Mouse (Mus musculus): ENCODE results near the gene Zfp423. TPM values are rescaled to one million over a fixed set of nuclear protein-coding genes. Genes with fewer than 3 reads are reported as not detected.

Zfp423 gene
- total RNA-seq, 4 experiments from 2014 or later = 8.4 to 14.8 (median 13.9) TPM

- DNase-seq (ENCODE audit: low spot score in 2 of 2) = no peak
Measured at GRCm38 (mm10) chr8:87747142-87747541, 212.3 kb downstream of the Zfp423 start.

DNA sequence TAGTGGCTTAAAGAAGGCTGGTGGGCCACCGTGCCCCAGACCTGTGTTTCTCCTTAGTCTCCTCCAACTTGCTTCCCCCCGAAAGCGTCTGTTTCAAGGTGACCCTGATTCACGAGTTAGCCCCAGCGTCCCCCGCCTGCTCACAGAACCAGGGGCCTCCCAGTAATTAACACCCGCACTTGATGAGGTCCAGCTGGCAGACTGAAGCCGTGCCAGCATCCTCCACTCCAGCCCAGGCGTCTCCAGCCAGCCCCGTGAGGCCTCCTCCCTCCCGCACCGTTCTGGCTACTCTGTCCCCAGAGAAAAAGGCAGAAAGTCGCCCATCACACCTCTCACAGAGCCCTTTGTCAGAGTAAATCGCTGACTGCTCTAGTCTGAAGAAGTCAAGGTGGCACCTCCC, 213.3 kb downstream of the Zfp423 start:
- no peak for DNase-seq (ENCODE audit: low spot score in 2 of 2)

GRCm38 (mm10) chr8:87745125-87745698, 214.2 kb downstream of the Zfp423 start:
- no peak for DNase-seq (ENCODE audit: low spot score in 2 of 2)

- no peak for DNase-seq (ENCODE audit: low spot score in 2 of 2)
Measured at GRCm38 (mm10) chr8:87744556-87744955, 214.8 kb downstream of the Zfp423 start.

GRCm38 (mm10) chr8:87742016-87742415, 217.4 kb downstream of the Zfp423 start:
- DNase-seq (ENCODE audit: low spot score in 2 of 2) = no peak

DNA sequence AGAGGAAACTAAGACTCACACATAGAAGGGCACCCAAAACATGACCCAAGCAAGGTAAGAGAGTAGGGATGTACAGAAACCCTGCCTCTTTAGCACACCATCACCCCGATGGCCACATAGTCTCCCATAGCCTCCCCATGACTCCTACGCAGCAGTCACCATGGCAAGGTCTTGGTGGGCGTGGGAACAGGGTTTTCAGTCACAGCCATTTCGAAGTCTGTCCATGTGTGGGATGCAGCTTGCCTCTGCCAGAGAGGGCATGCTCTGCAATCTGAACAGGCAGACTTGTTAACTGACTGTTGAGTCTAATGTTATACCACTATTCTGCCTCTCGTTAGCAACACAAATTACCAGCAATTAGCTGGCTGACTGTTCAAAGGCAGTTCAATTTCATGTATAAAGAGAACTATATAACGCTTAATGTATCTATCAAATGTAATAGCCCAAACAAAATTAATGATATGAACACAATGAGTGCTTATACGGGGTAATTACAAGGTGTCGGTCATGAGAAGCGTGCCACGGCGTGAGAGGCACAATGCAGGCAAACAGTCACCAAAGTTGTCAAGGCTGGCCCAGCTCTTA, 218.4 kb downstream of the Zfp423 start:
- no peak for DNase-seq (ENCODE audit: low spot score in 2 of 2)

- DNase-seq (ENCODE audit: low spot score in 2 of 2) = peak; percentile 30 to 53
Measured at GRCm38 (mm10) chr8:87737900-87738299, 221.5 kb downstream of the Zfp423 start.

DNA sequence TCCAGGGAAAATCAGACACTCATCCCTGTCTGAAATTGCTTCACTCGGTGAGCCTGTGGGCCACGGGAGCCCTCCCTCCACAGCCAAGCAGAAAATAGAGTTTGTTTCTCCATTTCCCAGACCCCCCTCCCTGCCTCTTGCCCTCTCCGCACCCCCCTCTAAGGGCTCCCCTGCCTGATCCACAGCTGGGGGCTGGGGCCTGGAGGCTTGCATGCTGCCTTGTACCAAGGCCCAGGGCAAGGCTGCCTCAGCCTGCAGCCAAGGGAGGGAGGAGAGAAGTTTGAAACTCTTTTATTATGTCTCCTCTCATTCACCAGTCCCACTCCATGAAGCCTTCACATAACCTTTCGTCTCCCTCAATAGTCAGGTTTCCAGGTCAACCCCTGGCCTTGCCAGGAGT, 224.5 kb downstream of the Zfp423 start:
- no peak for DNase-seq (ENCODE audit: low spot score in 2 of 2)

- no peak for DNase-seq (ENCODE audit: low spot score in 2 of 2)
Measured at GRCm38 (mm10) chr8:87734496-87734895, 224.9 kb downstream of the Zfp423 start.

DNA sequence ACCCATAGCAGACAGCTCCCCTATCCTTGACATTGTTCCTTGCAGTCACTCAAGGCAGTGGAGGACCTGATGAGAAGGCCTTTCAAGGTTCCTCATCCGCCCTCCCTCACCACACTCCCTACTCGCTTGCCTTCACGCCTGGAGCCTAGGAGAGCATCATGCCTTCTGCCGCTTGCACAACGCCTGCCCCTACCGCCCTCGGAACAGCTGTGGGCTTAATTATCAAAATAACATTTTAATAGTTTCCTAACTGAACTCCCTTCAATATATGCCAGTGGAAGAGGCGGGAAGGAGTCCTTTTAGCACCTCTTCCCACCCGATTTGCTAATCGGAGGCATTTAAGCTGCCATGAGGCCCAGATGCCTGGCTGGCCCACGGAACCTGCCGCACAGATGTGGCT, 228.3 kb downstream of the Zfp423 start:
- DNase-seq (ENCODE audit: low spot score in 2 of 2) = no peak

GRCm38 (mm10) chr8:87723015-87723414, 236.4 kb downstream of the Zfp423 start:
- no peak for DNase-seq (ENCODE audit: low spot score in 2 of 2)

DNA sequence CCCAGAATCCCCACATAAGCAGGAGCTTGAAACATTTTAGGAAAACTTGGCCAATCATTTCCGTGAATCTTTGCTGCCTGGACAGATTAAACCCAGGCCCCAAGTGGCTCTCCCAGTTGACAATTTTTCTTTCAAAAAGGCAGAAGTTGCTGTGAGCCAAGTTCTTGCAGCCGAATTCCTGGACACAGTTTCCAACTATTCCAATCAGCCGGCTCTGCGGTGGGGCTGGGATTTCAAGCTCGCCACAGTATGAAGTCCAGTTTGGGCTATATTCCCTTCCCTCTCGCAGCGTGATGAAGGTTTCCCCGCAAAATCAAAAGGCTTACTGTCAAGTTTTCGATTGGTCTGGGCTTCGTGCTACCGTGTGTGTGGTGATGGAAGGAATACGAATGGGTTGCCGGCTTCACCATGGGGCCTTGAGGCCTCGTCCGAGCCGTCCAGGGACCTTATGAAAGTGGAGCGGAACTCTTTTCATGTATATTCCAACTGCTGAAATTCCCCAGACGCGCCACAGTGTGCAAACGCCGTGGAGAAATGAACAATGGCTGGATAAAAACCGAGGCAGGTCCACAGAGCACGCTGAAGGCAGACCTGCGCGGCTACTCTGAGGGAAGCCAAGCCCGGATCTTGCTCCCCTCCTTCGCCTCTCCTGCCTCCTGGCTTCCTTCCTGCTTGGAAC, 240.1 kb downstream of the Zfp423 start:
- no peak for DNase-seq (ENCODE audit: low spot score in 2 of 2)

DNA sequence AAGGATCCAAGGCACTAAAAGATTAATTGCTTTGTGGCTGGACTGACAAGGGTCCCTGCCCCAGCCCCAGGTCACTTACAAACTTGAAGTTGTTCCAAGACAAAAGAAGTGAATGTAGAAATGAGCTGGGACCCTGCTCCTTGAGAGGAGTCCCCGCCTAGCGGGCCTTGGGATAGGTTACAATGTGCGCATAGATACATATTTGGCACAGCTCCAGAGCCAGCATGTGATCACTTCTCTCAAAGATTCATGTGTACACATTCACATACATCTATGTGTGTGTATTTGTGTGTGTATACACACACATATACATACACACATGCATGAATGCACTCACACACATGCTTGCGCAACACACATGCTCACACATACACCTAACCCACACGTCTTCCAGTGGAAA, 241.9 kb downstream of the Zfp423 start:
- DNase-seq (ENCODE audit: low spot score in 2 of 2) = no peak

DNA sequence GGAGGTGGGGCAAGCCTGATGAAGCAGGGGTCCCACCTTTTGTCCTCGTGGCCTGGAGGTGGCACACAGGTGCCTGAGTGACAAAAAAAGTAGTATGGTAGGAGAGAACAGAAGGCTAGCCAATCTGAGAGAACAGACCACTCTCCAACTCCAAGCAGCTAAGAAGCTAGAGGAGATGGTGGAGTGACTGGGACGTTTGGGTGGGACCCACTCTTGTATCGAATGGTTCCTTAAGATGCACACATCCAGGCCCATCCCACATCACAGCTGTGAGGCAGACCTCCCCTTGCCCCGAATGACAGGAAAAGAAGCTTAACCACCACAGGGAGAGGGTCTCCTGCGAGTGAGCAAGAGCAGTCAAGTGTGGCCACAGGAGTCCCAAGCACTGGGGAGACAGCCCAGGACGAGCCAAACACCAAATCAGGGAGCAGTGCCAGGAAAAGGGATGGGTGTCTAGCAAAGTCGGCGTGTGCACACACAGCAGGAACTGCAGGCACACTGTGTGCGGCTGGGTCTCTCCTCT, 242.6 kb downstream of the Zfp423 start:
- DNase-seq (ENCODE audit: low spot score in 2 of 2) = no peak

GRCm38 (mm10) chr8:87715731-87716682, 243.4 kb downstream of the Zfp423 start:
- DNase-seq (ENCODE audit: low spot score in 2 of 2) = peak; percentile 66 to 70

- DNase-seq (ENCODE audit: low spot score in 2 of 2) = no peak
Measured at GRCm38 (mm10) chr8:87713946-87714345, 245.4 kb downstream of the Zfp423 start.

DNA sequence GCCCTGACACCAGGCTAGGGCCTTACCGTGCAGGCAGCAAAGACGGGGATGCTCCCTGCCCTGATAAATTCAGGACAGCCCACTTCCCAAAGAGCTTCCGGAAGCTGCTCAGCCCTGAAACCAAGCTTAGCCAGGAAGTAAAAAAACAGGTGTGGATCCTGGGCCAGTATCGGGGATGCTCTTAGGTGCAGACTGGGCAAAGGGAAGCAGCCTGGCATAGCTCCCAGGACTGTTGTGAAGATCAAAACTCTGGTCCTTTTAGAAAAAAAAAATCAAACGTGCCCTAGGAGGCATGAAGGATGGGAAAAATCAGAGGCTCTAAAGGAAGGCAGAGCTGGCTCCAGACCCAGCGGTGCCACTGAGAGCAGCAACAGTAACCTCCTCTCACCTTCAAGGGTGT, 247.4 kb downstream of the Zfp423 start:
- no peak for DNase-seq (ENCODE audit: low spot score in 2 of 2)

DNA sequence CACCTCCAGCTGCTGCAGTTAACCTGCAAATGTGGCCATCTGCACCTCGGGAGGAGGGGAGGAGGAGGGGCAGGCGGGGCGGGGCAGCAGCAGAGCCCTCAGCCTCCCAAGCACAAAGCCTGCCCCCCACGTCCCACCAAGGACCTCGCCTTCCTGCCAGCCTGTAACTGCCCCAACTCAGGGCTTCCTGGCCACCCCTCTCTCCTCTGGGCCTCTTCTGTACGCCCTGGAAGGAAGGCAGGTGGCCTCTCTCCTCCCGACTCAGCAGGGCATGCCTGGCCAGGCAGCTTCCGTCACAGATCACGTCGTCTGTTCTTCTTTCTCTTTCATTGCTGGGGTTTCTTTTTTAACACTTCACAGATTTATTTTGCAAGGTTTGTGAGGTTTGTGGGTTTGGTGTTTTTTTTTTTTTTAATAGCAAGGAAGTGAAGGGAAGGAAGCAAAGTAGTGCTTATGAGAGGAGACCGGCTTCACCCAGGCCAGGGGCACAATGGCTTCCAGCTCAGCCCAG, 251.2 kb downstream of the Zfp423 start:
- no peak for DNase-seq (ENCODE audit: low spot score in 2 of 2)

DNA sequence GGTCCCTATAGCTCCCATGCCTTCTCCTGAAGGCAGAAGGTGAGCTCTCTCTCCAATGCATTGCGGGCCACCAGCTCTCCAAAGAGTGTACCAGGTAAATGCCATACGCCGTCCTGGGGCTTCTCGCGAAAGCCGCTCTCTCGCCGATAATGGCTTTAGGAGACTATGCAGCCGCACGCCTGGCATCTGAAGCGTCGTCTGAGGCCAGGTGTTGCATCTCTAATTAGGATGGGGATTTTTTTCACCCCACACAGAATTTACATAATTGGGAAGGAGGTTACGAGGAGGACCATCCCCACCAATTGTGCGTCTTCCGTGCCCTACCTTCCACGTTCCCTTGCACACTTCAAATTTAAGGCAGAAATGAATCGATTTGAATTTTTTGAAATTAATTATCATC, 252.2 kb downstream of the Zfp423 start:
- no peak for DNase-seq (ENCODE audit: low spot score in 2 of 2)

DNA sequence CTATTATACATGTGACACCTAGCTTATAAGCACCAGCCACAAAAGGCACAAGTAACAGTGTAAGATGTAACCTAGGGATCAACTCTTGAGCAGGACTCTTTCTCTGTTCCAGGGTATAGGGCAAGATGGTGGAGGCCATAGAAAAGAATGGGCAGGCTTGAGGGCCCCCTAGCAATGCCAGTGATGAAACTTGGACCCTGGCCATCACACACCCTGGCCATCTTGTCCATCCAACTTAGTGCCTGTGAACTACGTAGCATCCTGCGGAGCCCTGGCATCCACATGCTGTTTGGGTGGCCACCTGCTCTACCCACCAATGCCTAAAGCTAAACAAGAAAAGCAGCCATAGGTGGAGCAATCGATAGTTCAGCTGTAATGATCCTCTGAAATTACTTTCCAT, 254.6 kb downstream of the Zfp423 start:
- no peak for DNase-seq (ENCODE audit: low spot score in 2 of 2)

GRCm38 (mm10) chr8:87702790-87703311, 256.5 kb downstream of the Zfp423 start:
- DNase-seq (ENCODE audit: low spot score in 2 of 2) = peak; percentile 40 to 76
